Mouse (Mus musculus) G1E (cell line): ENCODE measurements around the gene Jpt1.

Source experiments
- CTCF ChIP-seq: IDR thresholded peaks from 2 replicates; pipeline ENCODE4 v1.5.1; 2012; ENCODE audit warnings: low read depth, low read length, inconsistent platforms, mixed read lengths
- GATA1 ChIP-seq: IDR thresholded peaks from 2 replicates; pipeline ENCODE4 v1.6.1; 2012; ENCODE audit warnings: borderline replicate concordance, low read length, inconsistent platforms, mixed read lengths
- GATA2 ChIP-seq: IDR thresholded peaks from 2 replicates; pipeline ENCODE4 v1.6.1; 2012; ENCODE audit warnings: low read depth, low read length, inconsistent platforms, borderline replicate concordance
- POLR2AphosphoS5 ChIP-seq: IDR thresholded peaks from 2 replicates; pipeline ENCODE4 v1.6.1; 2012; ENCODE audit warnings: low read depth, low read length, inconsistent platforms; ENCODE audit not compliant: insufficient replicate concordance
- TAL1 ChIP-seq: conservative IDR thresholded peaks from 2 replicates; pipeline ENCODE4 v1.6.1; 2012; ENCODE audit warnings: low read depth, low read length, inconsistent platforms, mixed read lengths

- TF ChIP-seq CTCF (no peak), POLR2AphosphoS5 (no peak), GATA1 (no peak), GATA2 (no peak), TAL1 (no peak)
Measured at GRCm38 (mm10) chr11:115456182-115456581, 58.0 kb downstream of the Jpt1 start.
